Mouse (Mus musculus) forebrain, embryonic 10.5 days (tissue): ENCODE measurements around the gene Narfl. TPM values are rescaled to one million over a fixed set of nuclear protein-coding genes. Genes with fewer than 3 reads are reported as not detected.
A peak's percentile ranks its signal among the peaks of the same experiment; 100 is the strongest.

ENCODE experiments used
- DNase-seq: peaks from one replicate; pipeline ENCODE4 v3.0.0-alpha.2; 2017; ENCODE audit warnings: low spot score; ENCODE audit errors: extremely low spot score
- H3K27ac ChIP-seq: fragments of 300-500 bp; sonication (generic); 2 replicates; pipeline ENCODE4 v1.5.1; 2016; ENCODE audit warnings: mild to moderate bottlenecking
- H3K27me3 ChIP-seq: fragments of 300-500 bp; sonication (generic); 2 replicates; pipeline ENCODE4 v1.6.1; 2016; ENCODE audit warnings: mild to moderate bottlenecking; ENCODE audit not compliant: poor library complexity, severe bottlenecking
- H3K36me3 ChIP-seq: fragments of 300-500 bp; sonication (generic); replicated peaks from 2 replicates; pipeline ENCODE4 v1.6.1; 2016; ENCODE audit warnings: mild to moderate bottlenecking, moderate library complexity
- H3K4me1 ChIP-seq: fragments of 300-500 bp; sonication (generic); 2 replicates; pipeline ENCODE4 v1.6.1; 2016
- H3K4me3 ChIP-seq: fragments of 300-500 bp; sonication (generic); 2 replicates; pipeline ENCODE4 v1.5.1; 2016; ENCODE audit warnings: mild to moderate bottlenecking, moderate library complexity
- H3K9me3 ChIP-seq: fragments of 300-500 bp; sonication (generic); 2 replicates; pipeline ENCODE4 v1.6.1; 2016; ENCODE audit warnings: mild to moderate bottlenecking, moderate library complexity
- WGBS: fragments of 180-500 bp; shearing (Covaris S2); methylation state at CpG from one replicate; pipeline ENCODE4 v1.1.7; 2016; 5-methylcytosine and 5-hydroxymethylcytosine counted together
- polyA plus RNA-seq: library from polyadenylated mRNA; unstranded; fragments of >200 nt; fragmentation: Nextera tagmentation; extraction: Ambion mirVana; gene quantifications from 2 replicates; pipeline ENCODE4 v1.2.1, GENCODE M21; 2016

Gene Narfl
- polyA plus RNA-seq, 1 experiment from 2014 or later = 26.1 TPM

GRCm38 (mm10) chr17:25775318-25776062 is 1.9 kb downstream of the Narfl start:
- Histone ChIP-seq H3K27me3 (no peaks in the 10 kb centered on the region), H3K27ac (no peak overlapping the region), H3K4me3 (no peak overlapping the region), H3K9me3 (no peaks in the 10 kb centered on the region), H3K36me3 (peaks cover 36% of the 10 kb centered on the region), H3K4me1 (peaks cover 19% of the 10 kb centered on the region)
- DNase-seq = no peak
- 82% methylated on average over 10 of the region's 10 CpGs for WGBS

GRCm38 (mm10) chr17:25777948-25778347 is 4.4 kb downstream of the Narfl start:
- H3K4me3 ChIP-seq = peak overlapping the region; percentile 2; the same call in 1 of the 2 replicates
- H3K36me3 ChIP-seq = peaks cover 60% of the 10 kb centered on the region
- DNase-seq = no peak
- H3K9me3 ChIP-seq = no peaks in the 10 kb centered on the region
- WGBS = 95% methylated on average over 5 of the region's 5 CpGs
- no peaks in the 10 kb centered on the region for H3K27me3 ChIP-seq
- peaks cover 25% of the 10 kb centered on the region for H3K4me1 ChIP-seq
- H3K27ac ChIP-seq = no peak overlapping the region

GRCm38 (mm10) chr17:25781339-25781738 is 7.8 kb downstream of the Narfl start:
- no peak overlapping the region for H3K4me3 ChIP-seq
- no peaks in the 10 kb centered on the region for H3K27me3 ChIP-seq
- no peak overlapping the region for H3K27ac ChIP-seq
- H3K9me3 ChIP-seq = no peaks in the 10 kb centered on the region
- peaks cover 70% of the 10 kb centered on the region for H3K36me3 ChIP-seq
- peaks cover 41% of the 10 kb centered on the region for H3K4me1 ChIP-seq
- DNase-seq = no peak
- 81% methylated on average over 6 of the region's 6 CpGs for WGBS

- Histone ChIP-seq H3K27me3 (no peaks in the 10 kb centered on the region), H3K27ac (0 out of 2 replicates have a peak overlapping the region, but pooled peaks have one; percentile 11), H3K36me3 (peaks cover 75% of the 10 kb centered on the region), H3K4me3 (peak overlapping the region; percentile 60; the same call in 1 of the 2 replicates), H3K9me3 (no peaks in the 10 kb centered on the region), H3K4me1 (peaks cover 41% of the 10 kb centered on the region)
- WGBS = 89% methylated on average over 7 of the region's 7 CpGs
- DNase-seq = no peak
Measured at GRCm38 (mm10) chr17:25783086-25783485, 9.5 kb downstream of the Narfl start.

GRCm38 (mm10) chr17:25783861-25784574 is 10.4 kb downstream of the Narfl start:
- Histone ChIP-seq H3K4me3 (peak overlapping the region; percentile 60), H3K4me1 (peaks cover 38% of the 10 kb centered on the region), H3K9me3 (no peaks in the 10 kb centered on the region), H3K36me3 (peaks cover 75% of the 10 kb centered on the region), H3K27ac (peak overlapping the region; percentile 92), H3K27me3 (no peaks in the 10 kb centered on the region)
- WGBS = 86% methylated on average over 15 of the region's 15 CpGs
- no peak for DNase-seq

GRCm38 (mm10) chr17:25785281-25785745 is 11.7 kb downstream of the Narfl start, which contains the start of gene Haghl:
TSS of gene Haghl (minus strand) at chr17:25785673.
- WGBS = under 1% methylated on average over 23 of the region's 23 CpGs
- Histone ChIP-seq H3K36me3 (peaks cover 76% of the 10 kb centered on the region), H3K9me3 (no peaks in the 10 kb centered on the region), H3K4me3 (peak within 1 kb of the TSS; percentile 60), H3K27me3 (no peaks in the 10 kb centered on the region), H3K4me1 (peaks cover 38% of the 10 kb centered on the region), H3K27ac (peak within 1 kb of the TSS; percentile 92)
- DNase-seq = peak; percentile 98

GRCm38 (mm10) chr17:25786280-25786679 is 12.7 kb downstream of the Narfl start, which contains the start of gene Ccdc78:
TSS of gene Ccdc78 (plus strand) at chr17:25786580.
- Histone ChIP-seq H3K36me3 (peaks cover 72% of the 10 kb centered on the region), H3K4me1 (peaks cover 48% of the 10 kb centered on the region), H3K9me3 (no peaks in the 10 kb centered on the region), H3K27ac (peak within 1 kb of the TSS; percentile 92), H3K27me3 (no peaks in the 10 kb centered on the region), H3K4me3 (peak within 1 kb of the TSS; percentile 60)
- 84% methylated on average over 3 of the region's 3 CpGs for WGBS
- DNase-seq = no peak

GRCm38 (mm10) chr17:25786781-25787504 is 13.4 kb downstream of the Narfl start:
- no peak for DNase-seq
- H3K36me3 ChIP-seq = peaks cover 65% of the 10 kb centered on the region
- no peak overlapping the region for H3K27ac ChIP-seq
- no peaks in the 10 kb centered on the region for H3K27me3 ChIP-seq
- no peaks in the 10 kb centered on the region for H3K9me3 ChIP-seq
- 0 out of 2 replicates have a peak overlapping the region, but pooled peaks have one; percentile 5 for H3K4me3 ChIP-seq
- peaks cover 54% of the 10 kb centered on the region for H3K4me1 ChIP-seq
- 93% methylated on average over 9 of the region's 9 CpGs for WGBS

- Histone ChIP-seq H3K4me3 (peak overlapping the region; percentile 78), H3K9me3 (no peaks in the 10 kb centered on the region), H3K4me1 (peaks cover 61% of the 10 kb centered on the region), H3K27ac (peak overlapping the region; percentile 93), H3K36me3 (peaks cover 67% of the 10 kb centered on the region), H3K27me3 (no peaks in the 10 kb centered on the region)
- WGBS = 29% methylated on average over 19 of the region's 19 CpGs
- no peak for DNase-seq
Measured at GRCm38 (mm10) chr17:25791320-25791842, 17.8 kb downstream of the Narfl start.

GRCm38 (mm10) chr17:25791843-25792527 is 18.4 kb downstream of the Narfl start:
- peak; percentile 83 for DNase-seq
- WGBS = under 1% methylated on average over 45 of the region's 45 CpGs
- Histone ChIP-seq H3K36me3 (peaks cover 63% of the 10 kb centered on the region), H3K4me3 (peak overlapping the region; percentile 78), H3K9me3 (no peaks in the 10 kb centered on the region), H3K27ac (peak overlapping the region; percentile 93), H3K4me1 (peaks cover 64% of the 10 kb centered on the region), H3K27me3 (no peaks in the 10 kb centered on the region)

GRCm38 (mm10) chr17:25792615-25793014 is 19.0 kb downstream of the Narfl start, which contains the start of gene Fam173a:
TSS of gene Fam173a (minus strand) at chr17:25792901.
- DNase-seq = peak; percentile 73
- Histone ChIP-seq H3K4me3 (peak within 1 kb of the TSS; percentile 78), H3K9me3 (no peaks in the 10 kb centered on the region), H3K27me3 (no peaks in the 10 kb centered on the region), H3K27ac (peak within 1 kb of the TSS; percentile 93), H3K4me1 (peaks cover 70% of the 10 kb centered on the region), H3K36me3 (peaks cover 57% of the 10 kb centered on the region)
- 5% methylated on average over 14 of the region's 14 CpGs for WGBS
